Mouse (Mus musculus): ENCODE measurements around the gene Tmem120b. TPM values are rescaled to one million over a fixed set of nuclear protein-coding genes. Genes with fewer than 3 reads are reported as not detected.

The Tmem120b gene
- polyA plus RNA-seq, 1 experiment from 2014 or later, result 14.0 TPM

- H3K36me3 ChIP-seq (replicated peaks; ENCODE audit: control insufficient read depth, insufficient read depth), result no peaks in the 10 kb centered on the region
- H3K4me3 ChIP-seq (replicated peaks; ENCODE audit: low read length), result no peak overlapping the region
- H3K27me3 ChIP-seq (ENCODE audit: control insufficient read depth, insufficient read depth, low read length), result no peaks in the 10 kb centered on the region
- H3K27ac ChIP-seq, result no peak overlapping the region
- 87% methylated on average over 8 of the region's 8 CpGs for WGBS
- H3K4me1 ChIP-seq (replicated peaks; ENCODE audit: control insufficient read depth, insufficient read depth, low read length), result peaks cover 23% of the 10 kb centered on the region
- DNase-seq (ENCODE audit: low spot score) (no peak), ATAC-seq (ENCODE audit: low FRiP score) (no peak)
- H3K9me3 ChIP-seq (ENCODE audit: control insufficient read depth, low read length), result no peaks in the 10 kb centered on the region
- no peak overlapping the region for H3K4me2 ChIP-seq (replicated peaks)
- H3K9ac ChIP-seq, result no peak overlapping the region
Observed at GRCm38 (mm10) chr5:123080041-123080440, 11.8 kb downstream of the Tmem120b start.

GRCm38 (mm10) chr5:123080510-123080909, 12.3 kb downstream of the Tmem120b start:
- H3K4me1 ChIP-seq (replicated peaks; ENCODE audit: control insufficient read depth, insufficient read depth, low read length), result peaks cover 22% of the 10 kb centered on the region
- WGBS, result 97% methylated on average over 12 of the region's 13 CpGs
- no peak overlapping the region for H3K4me2 ChIP-seq (replicated peaks)
- no peak for ATAC-seq (ENCODE audit: low FRiP score)
- no peaks in the 10 kb centered on the region for H3K27me3 ChIP-seq (ENCODE audit: control insufficient read depth, insufficient read depth, low read length)
- DNase-seq (ENCODE audit: low spot score), result no peak
- no peak overlapping the region for H3K4me3 ChIP-seq (replicated peaks; ENCODE audit: low read length)
- no peak overlapping the region for H3K9ac ChIP-seq
- no peaks in the 10 kb centered on the region for H3K36me3 ChIP-seq (replicated peaks; ENCODE audit: control insufficient read depth, insufficient read depth)
- no peak overlapping the region for H3K27ac ChIP-seq
- H3K9me3 ChIP-seq (ENCODE audit: control insufficient read depth, low read length), result no peaks in the 10 kb centered on the region

GRCm38 (mm10) chr5:123083340-123084050, 15.3 kb downstream of the Tmem120b start:
- no peak for ATAC-seq (ENCODE audit: low FRiP score)
- Histone ChIP-seq H3K4me2 (replicated peaks) (no peak overlapping the region), H3K27ac (no peak overlapping the region), H3K27me3 (ENCODE audit: control insufficient read depth, insufficient read depth, low read length) (no peaks in the 10 kb centered on the region), H3K9ac (no peak overlapping the region), H3K4me1 (replicated peaks; ENCODE audit: control insufficient read depth, insufficient read depth, low read length) (no peaks in the 10 kb centered on the region), H3K36me3 (replicated peaks; ENCODE audit: control insufficient read depth, insufficient read depth) (no peaks in the 10 kb centered on the region), H3K4me3 (replicated peaks; ENCODE audit: low read length) (no peak overlapping the region), H3K9me3 (ENCODE audit: control insufficient read depth, low read length) (no peaks in the 10 kb centered on the region)
- 70% methylated on average over 13 of the region's 13 CpGs for WGBS
- no peak for DNase-seq (ENCODE audit: low spot score)

DNA sequence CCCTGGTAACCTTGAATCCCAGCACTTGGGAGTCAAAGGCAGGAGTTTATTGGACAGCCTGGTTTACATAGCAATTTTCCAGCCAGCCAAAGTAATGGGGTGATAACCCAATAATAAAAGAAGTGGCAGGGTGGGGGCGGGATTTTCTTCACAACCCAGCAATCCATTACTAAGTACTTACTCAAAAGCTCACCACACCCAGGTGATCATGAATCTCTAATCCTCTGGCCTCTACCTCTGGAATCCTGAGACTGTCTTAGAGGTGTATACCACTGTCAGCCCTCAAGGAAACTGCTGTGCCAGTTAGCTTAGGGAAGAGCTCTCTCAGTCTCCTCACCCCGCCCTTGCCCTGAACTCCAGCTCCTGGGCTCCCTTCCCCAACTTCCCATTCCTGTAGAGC, 18.3 kb downstream of the Tmem120b start:
- Histone ChIP-seq H3K36me3 (replicated peaks; ENCODE audit: control insufficient read depth, insufficient read depth) (no peaks in the 10 kb centered on the region), H3K4me3 (replicated peaks; ENCODE audit: low read length) (no peak overlapping the region), H3K4me2 (replicated peaks) (no peak overlapping the region), H3K27me3 (ENCODE audit: control insufficient read depth, insufficient read depth, low read length) (no peaks in the 10 kb centered on the region), H3K27ac (no peak overlapping the region), H3K9me3 (ENCODE audit: control insufficient read depth, low read length) (no peaks in the 10 kb centered on the region), H3K4me1 (replicated peaks; ENCODE audit: control insufficient read depth, insufficient read depth, low read length) (no peaks in the 10 kb centered on the region), H3K9ac (no peak overlapping the region)
- ATAC-seq (ENCODE audit: low FRiP score) (no peak), DNase-seq (ENCODE audit: low spot score) (no peak)
- WGBS, result 89% methylated on average over 2 of the region's 2 CpGs

- no peak overlapping the region for H3K9ac ChIP-seq
- H3K4me2 ChIP-seq (replicated peaks), result no peak overlapping the region
- WGBS, result 92% methylated on average over 4 of the region's 4 CpGs
- H3K36me3 ChIP-seq (replicated peaks; ENCODE audit: control insufficient read depth, insufficient read depth), result no peaks in the 10 kb centered on the region
- H3K9me3 ChIP-seq (ENCODE audit: control insufficient read depth, low read length), result no peaks in the 10 kb centered on the region
- DNase-seq (ENCODE audit: low spot score), result no peak
- no peak overlapping the region for H3K27ac ChIP-seq
- no peak overlapping the region for H3K4me3 ChIP-seq (replicated peaks; ENCODE audit: low read length)
- no peaks in the 10 kb centered on the region for H3K4me1 ChIP-seq (replicated peaks; ENCODE audit: control insufficient read depth, insufficient read depth, low read length)
- H3K27me3 ChIP-seq (ENCODE audit: control insufficient read depth, insufficient read depth, low read length), result no peaks in the 10 kb centered on the region
- no peak for ATAC-seq (ENCODE audit: low FRiP score)
Observed at GRCm38 (mm10) chr5:123088784-123089183, 20.6 kb downstream of the Tmem120b start.

DNA sequence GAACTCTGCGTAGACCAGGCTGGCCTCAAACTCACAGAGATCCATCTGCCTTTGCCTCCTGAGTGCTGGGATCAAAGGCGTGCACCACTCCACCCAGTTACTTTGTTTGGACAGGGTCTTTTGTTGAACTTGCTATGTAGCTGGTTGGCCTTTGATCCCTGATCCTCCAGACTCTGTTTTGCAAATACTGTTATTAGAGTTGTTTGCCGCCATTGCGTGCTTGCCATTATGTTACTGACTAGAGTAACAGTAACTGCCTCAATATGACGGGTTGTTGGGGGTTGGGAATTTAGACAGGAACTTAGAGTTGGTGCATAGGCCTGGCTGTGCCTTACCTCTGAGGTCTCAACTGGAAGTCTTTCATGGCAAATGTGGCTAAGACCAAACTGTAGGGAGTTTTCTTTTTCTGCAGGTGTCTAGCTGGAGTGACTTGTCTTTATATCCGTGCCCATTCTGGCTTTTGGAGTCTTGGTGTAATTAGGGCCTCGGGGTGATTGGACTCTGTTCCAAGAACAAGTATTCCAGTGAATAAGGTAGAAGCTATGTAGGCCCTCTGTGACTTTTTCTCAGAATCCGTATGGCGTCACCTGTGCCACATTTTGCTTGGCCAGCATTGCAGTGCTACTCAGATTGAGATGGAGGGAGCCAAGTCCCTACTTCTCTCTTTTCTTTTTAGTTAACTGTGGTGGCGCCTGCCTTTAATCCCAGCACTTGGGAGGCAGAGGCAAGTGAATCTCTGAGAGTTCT, 22.5 kb downstream of the Tmem120b start:
- no peak for DNase-seq (ENCODE audit: low spot score)
- no peaks in the 10 kb centered on the region for H3K4me1 ChIP-seq (replicated peaks; ENCODE audit: control insufficient read depth, insufficient read depth, low read length)
- H3K27ac ChIP-seq, result no peak overlapping the region
- no peaks in the 10 kb centered on the region for H3K36me3 ChIP-seq (replicated peaks; ENCODE audit: control insufficient read depth, insufficient read depth)
- H3K4me3 ChIP-seq (replicated peaks; ENCODE audit: low read length), result no peak overlapping the region
- no peak overlapping the region for H3K4me2 ChIP-seq (replicated peaks)
- no peaks in the 10 kb centered on the region for H3K9me3 ChIP-seq (ENCODE audit: control insufficient read depth, low read length)
- H3K9ac ChIP-seq, result no peak overlapping the region
- ATAC-seq (ENCODE audit: low FRiP score), result no peak
- WGBS, result 83% methylated on average over 10 of the region's 10 CpGs
- no peaks in the 10 kb centered on the region for H3K27me3 ChIP-seq (ENCODE audit: control insufficient read depth, insufficient read depth, low read length)

DNA sequence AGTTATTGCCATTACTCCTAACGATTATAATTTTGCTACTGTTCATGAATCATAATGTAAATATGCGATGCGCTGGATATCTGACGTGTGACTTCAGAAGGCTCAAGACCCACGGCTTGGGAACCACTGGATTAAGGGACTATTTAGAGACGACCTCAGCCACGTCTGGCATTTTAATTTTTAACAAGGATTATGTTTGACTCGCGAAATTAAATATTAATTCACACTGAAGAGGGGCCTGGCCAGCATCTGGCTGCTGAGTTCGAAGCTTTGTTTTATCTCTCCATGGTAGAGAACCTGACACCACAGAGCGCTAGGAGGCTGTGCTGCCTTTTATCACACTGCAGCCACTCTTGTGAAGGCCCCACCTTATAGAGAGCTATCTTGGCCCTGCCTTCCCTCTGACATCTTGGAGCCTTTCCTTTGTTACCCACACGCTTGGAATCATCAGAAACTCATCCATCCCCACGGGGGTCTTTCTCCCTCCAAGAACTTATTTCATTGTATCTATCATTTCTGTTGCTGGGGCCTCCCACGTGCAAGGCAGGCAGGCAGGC, 24.9 kb downstream of the Tmem120b start:
- Histone ChIP-seq H3K27me3 (ENCODE audit: control insufficient read depth, insufficient read depth, low read length) (no peaks in the 10 kb centered on the region), H3K9ac (no peak overlapping the region), H3K4me1 (replicated peaks; ENCODE audit: control insufficient read depth, insufficient read depth, low read length) (no peaks in the 10 kb centered on the region), H3K4me3 (replicated peaks; ENCODE audit: low read length) (no peak overlapping the region), H3K9me3 (ENCODE audit: control insufficient read depth, low read length) (no peaks in the 10 kb centered on the region), H3K4me2 (replicated peaks) (no peak overlapping the region), H3K36me3 (replicated peaks; ENCODE audit: control insufficient read depth, insufficient read depth) (no peaks in the 10 kb centered on the region), H3K27ac (no peak overlapping the region)
- DNase-seq (ENCODE audit: low spot score) (no peak), ATAC-seq (ENCODE audit: low FRiP score) (no peak)
- WGBS, result 74% methylated on average over 14 of the region's 14 CpGs

DNA sequence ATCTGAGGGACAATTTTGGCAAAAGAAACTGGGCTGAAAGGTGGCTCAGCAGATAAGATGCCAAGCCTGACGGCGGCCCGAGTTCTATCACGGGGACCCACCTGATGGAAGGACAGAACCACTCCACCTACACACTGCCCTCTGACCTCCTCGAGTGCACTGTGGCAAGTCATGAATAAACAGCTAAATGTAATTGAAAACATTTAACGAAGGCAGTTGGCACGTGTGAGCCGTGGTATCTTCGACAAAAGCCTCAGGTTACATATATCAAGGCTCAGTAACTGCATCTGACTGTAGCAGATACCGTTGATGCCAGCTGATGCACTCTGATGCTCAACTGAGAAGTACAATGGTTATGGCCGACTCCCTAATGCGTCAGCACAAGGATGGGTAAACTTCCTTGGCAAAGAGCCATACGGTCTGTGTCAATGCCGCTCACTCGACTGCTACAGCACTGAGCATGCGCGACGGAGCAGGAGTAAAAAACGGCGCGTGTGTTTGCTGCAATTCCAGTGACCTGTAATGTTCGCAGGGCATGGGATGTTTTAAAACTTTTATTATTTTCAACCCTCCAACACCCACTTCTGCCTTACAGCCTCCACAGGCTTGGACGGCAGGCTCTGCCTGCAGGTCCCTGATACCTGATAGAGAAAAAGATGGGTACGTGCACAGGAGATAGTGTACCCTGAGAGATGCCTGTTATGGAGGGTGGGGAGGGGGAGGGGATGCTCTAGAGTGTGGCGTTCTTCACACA, 26.2 kb downstream of the Tmem120b start:
- WGBS, result 73% methylated on average over 25 of the region's 25 CpGs
- no peak overlapping the region for H3K27ac ChIP-seq
- H3K4me2 ChIP-seq (replicated peaks), result no peak overlapping the region
- 0 out of 2 replicates have a peak, but pooled peaks cover 3% of the 10 kb centered on the region for H3K36me3 ChIP-seq (replicated peaks; ENCODE audit: control insufficient read depth, insufficient read depth)
- H3K9me3 ChIP-seq (ENCODE audit: control insufficient read depth, low read length), result no peaks in the 10 kb centered on the region
- H3K4me1 ChIP-seq (replicated peaks; ENCODE audit: control insufficient read depth, insufficient read depth, low read length), result no peaks in the 10 kb centered on the region
- no peak overlapping the region for H3K9ac ChIP-seq
- H3K27me3 ChIP-seq (ENCODE audit: control insufficient read depth, insufficient read depth, low read length), result no peaks in the 10 kb centered on the region
- ATAC-seq (ENCODE audit: low FRiP score) (no peak), DNase-seq (ENCODE audit: low spot score) (peak; percentile 49)
- no peak overlapping the region for H3K4me3 ChIP-seq (replicated peaks; ENCODE audit: low read length)

- DNase-seq (ENCODE audit: low spot score) (no peak), ATAC-seq (ENCODE audit: low FRiP score) (no peak)
- no peak overlapping the region for H3K9ac ChIP-seq
- peaks cover 10% of the 10 kb centered on the region; the same call in 1 of the 2 replicates for H3K36me3 ChIP-seq (replicated peaks; ENCODE audit: control insufficient read depth, insufficient read depth)
- H3K4me2 ChIP-seq (replicated peaks), result no peak overlapping the region
- no peaks in the 10 kb centered on the region for H3K4me1 ChIP-seq (replicated peaks; ENCODE audit: control insufficient read depth, insufficient read depth, low read length)
- no peaks in the 10 kb centered on the region for H3K27me3 ChIP-seq (ENCODE audit: control insufficient read depth, insufficient read depth, low read length)
- no peaks in the 10 kb centered on the region for H3K9me3 ChIP-seq (ENCODE audit: control insufficient read depth, low read length)
- no peak overlapping the region for H3K4me3 ChIP-seq (replicated peaks; ENCODE audit: low read length)
- no peak overlapping the region for H3K27ac ChIP-seq
- WGBS, result 86% methylated on average over 8 of the region's 8 CpGs
Observed at GRCm38 (mm10) chr5:123096299-123096698, 28.1 kb downstream of the Tmem120b start.

Measured in hindbrain, embryonic 14.5 days (tissue).